Mouse (Mus musculus): ENCODE results near the gene Slc22a12. TPM values are rescaled to one million over a fixed set of nuclear protein-coding genes. Genes with fewer than 3 reads are reported as not detected.

Slc22a12 gene
- total and polyA plus RNA-seq, 2 experiments, result not detected

DNA sequence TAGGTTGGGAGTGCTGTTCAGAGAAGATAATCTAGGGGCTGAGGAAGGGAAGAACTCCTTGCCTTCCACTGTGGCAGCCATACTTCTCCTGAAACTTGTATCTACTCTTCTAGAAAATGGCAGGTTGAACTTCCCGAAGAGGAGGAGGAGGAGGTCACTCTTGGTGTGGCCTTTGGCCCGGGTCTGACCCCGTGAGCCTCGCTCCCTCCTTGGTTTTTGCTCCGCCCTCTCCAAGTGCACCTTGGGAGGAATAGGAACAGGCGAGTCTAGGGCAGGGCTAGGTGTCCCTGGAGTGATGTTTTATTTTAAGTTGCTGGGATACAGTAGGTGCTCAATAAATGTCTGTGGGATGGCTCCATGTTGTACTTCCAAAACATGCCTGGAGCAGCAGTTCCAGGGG, 27.9 kb downstream of the Slc22a12 start:
- 71% methylated on average over 6 of the region's 6 CpGs for WGBS
- Histone ChIP-seq H3K4me3 (ENCODE audit: insufficient read depth, low read depth, low read length) (no peak overlapping the region), H3K9ac (ENCODE audit: low read depth, low read length) (no peak overlapping the region), H3K27ac (replicated peaks; ENCODE audit: insufficient read depth, low read depth, low read length) (no peak overlapping the region), H3K79me2 (ENCODE audit: control insufficient read depth, insufficient read depth, low read length) (no peaks in the 10 kb centered on the region), H3K4me1 (ENCODE audit: control insufficient read depth, insufficient read depth, low read length) (no peaks in the 10 kb centered on the region), H3K27me3 (ENCODE audit: control insufficient read depth, insufficient read depth, low read length) (0 out of 2 replicates have a peak, but pooled peaks cover 3% of the 10 kb centered on the region), H3K36me3 (ENCODE audit: control insufficient read depth, insufficient read depth, low read length) (no peaks in the 10 kb centered on the region)
- TF ChIP-seq POLR2A (IDR thresholded peaks at IDR 0.05; ENCODE audit: extremely low read depth, insufficient read depth, low read length) (no peak), CTCF (IDR thresholded peaks at IDR 0.05; ENCODE audit: low read depth, low read length) (no peak)
- no peak for DNase-seq (ENCODE audit: extremely low read depth, low read depth, low spot score)

DNA sequence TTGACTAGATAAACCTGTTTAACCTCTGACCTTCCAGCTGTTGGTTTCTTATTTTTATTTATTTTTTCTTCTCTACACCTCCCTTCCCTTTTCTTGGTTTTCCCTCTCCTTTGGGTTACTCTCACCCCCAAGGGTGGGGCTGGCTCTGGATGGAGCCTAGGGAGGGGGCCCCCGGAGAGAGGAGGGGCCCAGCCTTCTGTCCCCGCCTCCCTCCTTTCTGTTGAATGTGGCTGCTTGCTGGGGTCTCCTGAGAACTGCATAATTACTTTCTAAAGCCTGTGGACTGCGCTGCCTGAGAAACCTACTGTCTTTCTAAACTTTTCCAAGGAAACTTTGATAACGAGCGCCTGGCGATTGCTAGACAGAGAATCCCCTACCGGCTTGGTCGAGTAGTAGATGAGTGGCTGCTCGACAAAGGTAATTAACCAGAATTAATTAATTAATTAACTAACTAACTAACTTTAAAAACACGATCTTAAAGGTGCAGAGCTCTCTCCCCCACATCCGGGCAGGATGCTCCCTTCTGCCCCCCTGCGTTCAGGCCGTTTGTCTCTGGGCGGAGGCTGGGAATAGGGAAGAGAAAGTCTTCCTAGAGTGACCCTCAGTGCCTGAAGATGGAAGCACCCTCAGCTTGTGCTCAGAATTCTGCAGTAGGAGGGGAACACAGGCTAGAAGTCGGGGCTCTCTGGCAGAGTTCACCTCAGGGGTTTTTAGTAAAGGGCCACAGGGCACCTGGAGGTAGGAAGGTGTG, 29.3 kb downstream of the Slc22a12 start:
- Histone ChIP-seq H3K27me3 (ENCODE audit: control insufficient read depth, insufficient read depth, low read length) (0 out of 2 replicates have a peak, but pooled peaks cover 3% of the 10 kb centered on the region), H3K36me3 (ENCODE audit: control insufficient read depth, insufficient read depth, low read length) (no peaks in the 10 kb centered on the region), H3K4me3 (ENCODE audit: insufficient read depth, low read depth, low read length) (no peak overlapping the region), H3K4me1 (ENCODE audit: control insufficient read depth, insufficient read depth, low read length) (no peaks in the 10 kb centered on the region), H3K79me2 (ENCODE audit: control insufficient read depth, insufficient read depth, low read length) (no peaks in the 10 kb centered on the region), H3K9ac (ENCODE audit: low read depth, low read length) (no peak overlapping the region), H3K27ac (replicated peaks; ENCODE audit: insufficient read depth, low read depth, low read length) (no peak overlapping the region)
- 0 out of 2 replicates have a peak, but pooled peaks have one; percentile 7 for TF ChIP-seq CTCF (IDR thresholded peaks at IDR 0.05; ENCODE audit: low read depth, low read length)
- no peak for TF ChIP-seq POLR2A (IDR thresholded peaks at IDR 0.05; ENCODE audit: extremely low read depth, insufficient read depth, low read length)
- DNase-seq (ENCODE audit: extremely low read depth, low read depth, low spot score), result no peak
- WGBS, result 24% methylated on average over 15 of the region's 15 CpGs

DNA sequence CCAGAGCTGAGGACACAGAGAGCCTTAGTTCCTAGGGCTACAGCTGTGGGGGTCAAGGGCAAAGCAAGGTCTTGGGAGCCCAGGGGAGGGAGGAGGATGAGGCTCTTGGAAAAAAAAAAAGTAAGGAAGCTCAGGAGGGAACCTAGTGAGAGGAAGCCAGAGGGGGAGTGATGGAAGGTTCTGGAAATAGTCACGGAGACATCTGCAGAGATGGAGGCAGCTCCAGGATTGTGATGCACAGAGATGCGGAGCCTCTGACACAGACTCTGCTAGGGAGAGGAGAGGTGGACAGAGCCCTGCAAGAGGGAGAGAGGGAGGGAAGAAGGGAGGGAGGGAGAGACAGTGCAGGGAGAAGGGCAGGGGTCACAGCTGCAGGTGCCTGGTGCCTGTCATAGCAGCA, 32.3 kb downstream of the Slc22a12 start:
- Histone ChIP-seq H3K36me3 (ENCODE audit: control insufficient read depth, insufficient read depth, low read length) (no peaks in the 10 kb centered on the region), H3K9ac (ENCODE audit: low read depth, low read length) (no peak overlapping the region), H3K4me3 (ENCODE audit: insufficient read depth, low read depth, low read length) (no peak overlapping the region), H3K27me3 (ENCODE audit: control insufficient read depth, insufficient read depth, low read length) (no peaks in the 10 kb centered on the region), H3K27ac (replicated peaks; ENCODE audit: insufficient read depth, low read depth, low read length) (no peak overlapping the region), H3K4me1 (ENCODE audit: control insufficient read depth, insufficient read depth, low read length) (no peaks in the 10 kb centered on the region), H3K79me2 (ENCODE audit: control insufficient read depth, insufficient read depth, low read length) (no peaks in the 10 kb centered on the region)
- no peak for TF ChIP-seq POLR2A (IDR thresholded peaks at IDR 0.05; ENCODE audit: extremely low read depth, insufficient read depth, low read length)
- no peak for TF ChIP-seq CTCF (IDR thresholded peaks at IDR 0.05; ENCODE audit: low read depth, low read length)
- WGBS, result 91% methylated on average over 2 of the region's 2 CpGs
- DNase-seq (ENCODE audit: extremely low read depth, low read depth, low spot score), result no peak

DNA sequence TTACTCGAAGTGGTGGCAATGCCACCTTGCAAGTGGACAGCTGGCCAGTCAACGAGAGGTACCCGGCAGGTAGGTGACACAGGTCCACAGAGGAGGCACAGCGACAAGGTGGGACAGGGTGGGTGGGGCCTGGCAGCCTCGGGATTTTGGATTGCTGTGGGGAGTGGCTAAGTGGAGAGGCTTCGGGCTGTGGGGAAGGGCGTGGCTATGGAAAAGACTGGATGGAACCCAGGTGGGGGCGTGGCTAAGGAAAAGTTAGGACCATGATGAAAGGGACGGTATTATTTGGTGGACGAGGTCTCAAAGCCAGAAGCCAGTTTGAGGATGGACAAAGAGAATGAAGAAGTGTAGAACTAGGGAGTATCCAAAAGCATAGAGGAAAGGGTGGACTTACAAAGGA, 33.0 kb downstream of the Slc22a12 start:
- H3K4me3 ChIP-seq (ENCODE audit: insufficient read depth, low read depth, low read length), result no peak overlapping the region
- no peak for DNase-seq (ENCODE audit: extremely low read depth, low read depth, low spot score)
- no peak overlapping the region for H3K27ac ChIP-seq (replicated peaks; ENCODE audit: insufficient read depth, low read depth, low read length)
- TF ChIP-seq CTCF (IDR thresholded peaks at IDR 0.05; ENCODE audit: low read depth, low read length), result no peak
- TF ChIP-seq POLR2A (IDR thresholded peaks at IDR 0.05; ENCODE audit: extremely low read depth, insufficient read depth, low read length), result no peak
- 0 out of 2 replicates have a peak, but pooled peaks cover 2% of the 10 kb centered on the region for H3K27me3 ChIP-seq (ENCODE audit: control insufficient read depth, insufficient read depth, low read length)
- H3K36me3 ChIP-seq (ENCODE audit: control insufficient read depth, insufficient read depth, low read length), result no peaks in the 10 kb centered on the region
- no peaks in the 10 kb centered on the region for H3K4me1 ChIP-seq (ENCODE audit: control insufficient read depth, insufficient read depth, low read length)
- H3K79me2 ChIP-seq (ENCODE audit: control insufficient read depth, insufficient read depth, low read length), result no peaks in the 10 kb centered on the region
- no peak overlapping the region for H3K9ac ChIP-seq (ENCODE audit: low read depth, low read length)
- WGBS, result 63% methylated on average over 10 of the region's 10 CpGs

- Histone ChIP-seq H3K4me1 (ENCODE audit: control insufficient read depth, insufficient read depth, low read length) (no peaks in the 10 kb centered on the region), H3K27ac (replicated peaks; ENCODE audit: insufficient read depth, low read depth, low read length) (no peak overlapping the region), H3K36me3 (ENCODE audit: control insufficient read depth, insufficient read depth, low read length) (no peaks in the 10 kb centered on the region), H3K27me3 (ENCODE audit: control insufficient read depth, insufficient read depth, low read length) (peaks cover 11% of the 10 kb centered on the region), H3K79me2 (ENCODE audit: control insufficient read depth, insufficient read depth, low read length) (no peaks in the 10 kb centered on the region), H3K9ac (ENCODE audit: low read depth, low read length) (no peak overlapping the region), H3K4me3 (ENCODE audit: insufficient read depth, low read depth, low read length) (no peak overlapping the region)
- no peak for DNase-seq (ENCODE audit: extremely low read depth, low read depth, low spot score)
- WGBS, result 34% methylated on average over 10 of the region's 10 CpGs
- TF ChIP-seq POLR2A (IDR thresholded peaks at IDR 0.05; ENCODE audit: extremely low read depth, insufficient read depth, low read length) (no peak), CTCF (IDR thresholded peaks at IDR 0.05; ENCODE audit: low read depth, low read length) (no peak)
These were observed 35.4 kb downstream of the Slc22a12 start for GRCm38 (mm10) chr19:6507393-6507792.

- H3K9ac ChIP-seq (ENCODE audit: low read depth, low read length), result no peak overlapping the region
- H3K27me3 ChIP-seq (ENCODE audit: control insufficient read depth, insufficient read depth, low read length), result peaks cover 20% of the 10 kb centered on the region
- H3K36me3 ChIP-seq (ENCODE audit: control insufficient read depth, insufficient read depth, low read length), result no peaks in the 10 kb centered on the region
- no peak for DNase-seq (ENCODE audit: extremely low read depth, low read depth, low spot score)
- no peak overlapping the region for H3K4me3 ChIP-seq (ENCODE audit: insufficient read depth, low read depth, low read length)
- 86% methylated on average over 12 of the region's 12 CpGs for WGBS
- TF ChIP-seq CTCF (IDR thresholded peaks at IDR 0.05; ENCODE audit: low read depth, low read length) (no peak), POLR2A (IDR thresholded peaks at IDR 0.05; ENCODE audit: extremely low read depth, insufficient read depth, low read length) (no peak)
- H3K4me1 ChIP-seq (ENCODE audit: control insufficient read depth, insufficient read depth, low read length), result no peaks in the 10 kb centered on the region
- H3K27ac ChIP-seq (replicated peaks; ENCODE audit: insufficient read depth, low read depth, low read length), result no peak overlapping the region
- no peaks in the 10 kb centered on the region for H3K79me2 ChIP-seq (ENCODE audit: control insufficient read depth, insufficient read depth, low read length)
These were observed 38.2 kb downstream of the Slc22a12 start for GRCm38 (mm10) chr19:6504656-6505045.
